Mouse (Mus musculus): ENCODE measurements around the gene Glis1.

DNA sequence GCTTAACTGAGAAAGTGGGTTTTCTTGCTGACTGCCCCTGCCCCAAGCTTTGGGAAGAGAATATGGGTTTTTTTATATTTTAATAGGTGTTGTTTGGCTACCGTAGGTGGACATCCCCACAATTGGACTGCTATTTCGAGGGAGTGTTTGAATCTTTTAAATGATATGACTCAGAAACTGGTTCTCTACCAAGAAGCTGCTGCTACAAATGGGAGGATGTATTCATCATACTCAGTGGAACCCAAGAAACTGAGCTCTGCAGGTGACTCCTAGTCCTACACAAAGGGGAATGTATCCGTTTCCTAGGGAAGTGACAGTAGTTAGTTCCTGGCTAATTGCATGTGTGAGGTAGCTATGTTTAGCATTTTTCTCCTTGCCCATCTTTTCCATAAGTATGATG, 45.0 kb upstream of the Glis1 start:
- TF ChIP-seq ZC3H11A (IDR thresholded peaks at IDR 0.05; ENCODE audit: borderline replicate concordance, low read depth, low read length) (no peak), HCFC1 (IDR thresholded peaks at IDR 0.05; ENCODE audit: borderline replicate concordance, insufficient read depth, low read length) (no peak), CHD2 (IDR thresholded peaks at IDR 0.05; ENCODE audit: low read depth, low read length) (no peak), ZNF384 (IDR thresholded peaks at IDR 0.05; ENCODE audit: low read depth, low read length) (no peak), MAFK (IDR thresholded peaks at IDR 0.05; ENCODE audit: insufficient read depth, low read depth, low read length) (no peak)

All from ES-E14 (cell line).